Mouse (Mus musculus): ENCODE measurements around the gene Lrrc27. TPM values are rescaled to one million over a fixed set of nuclear protein-coding genes. Genes with fewer than 3 reads are reported as not detected.
A peak's percentile ranks its signal among the peaks of the same experiment; 100 is the strongest.

Lrrc27 gene
- total and polyA plus RNA-seq, 2 experiments = 0.28 to 1.1 TPM

DNA sequence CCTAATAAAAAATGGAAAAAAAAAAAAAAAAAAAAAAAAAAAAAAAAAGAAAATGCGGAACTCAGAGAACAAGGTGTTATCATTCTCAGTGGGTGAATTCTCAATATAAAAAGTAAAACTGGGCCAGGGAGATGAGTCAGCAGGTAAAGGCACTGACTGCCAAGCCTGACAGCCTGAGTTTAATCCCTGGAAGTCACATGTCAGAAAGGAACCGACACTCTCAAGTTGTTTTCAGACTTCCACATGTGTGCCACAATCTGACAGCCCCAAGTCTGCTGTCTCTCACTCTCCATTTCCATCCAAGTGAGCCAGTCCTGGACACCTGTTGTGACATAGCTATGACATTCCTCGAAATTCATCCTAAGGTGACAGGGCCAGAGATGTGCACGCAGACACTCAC is 28.4 kb upstream of the Lrrc27 start:
- Histone ChIP-seq H3K4me3 (ENCODE audit: insufficient read depth, low read depth, low read length) (no peak overlapping the region), H3K4me1 (ENCODE audit: control insufficient read depth, insufficient read depth, low read length) (no peaks in the 10 kb centered on the region), H3K36me3 (ENCODE audit: control insufficient read depth, insufficient read depth, low read length) (no peaks in the 10 kb centered on the region), H3K27ac (replicated peaks; ENCODE audit: insufficient read depth, low read depth, low read length) (no peak overlapping the region), H3K9ac (ENCODE audit: low read depth, low read length) (no peak overlapping the region), H3K27me3 (ENCODE audit: control insufficient read depth, insufficient read depth, low read length) (peaks cover 4% of the 10 kb centered on the region; the same call in 1 of the 2 replicates), H3K79me2 (ENCODE audit: control insufficient read depth, insufficient read depth, low read length) (no peaks in the 10 kb centered on the region)
- TF ChIP-seq POLR2A (IDR thresholded peaks at IDR 0.05; ENCODE audit: extremely low read depth, insufficient read depth, low read length) (no peak), CTCF (IDR thresholded peaks at IDR 0.05; ENCODE audit: low read depth, low read length) (no peak)
- DNase-seq (ENCODE audit: extremely low read depth, low read depth, low spot score) = no peak
- WGBS = 72% methylated on average over 4 of the region's 4 CpGs

DNA sequence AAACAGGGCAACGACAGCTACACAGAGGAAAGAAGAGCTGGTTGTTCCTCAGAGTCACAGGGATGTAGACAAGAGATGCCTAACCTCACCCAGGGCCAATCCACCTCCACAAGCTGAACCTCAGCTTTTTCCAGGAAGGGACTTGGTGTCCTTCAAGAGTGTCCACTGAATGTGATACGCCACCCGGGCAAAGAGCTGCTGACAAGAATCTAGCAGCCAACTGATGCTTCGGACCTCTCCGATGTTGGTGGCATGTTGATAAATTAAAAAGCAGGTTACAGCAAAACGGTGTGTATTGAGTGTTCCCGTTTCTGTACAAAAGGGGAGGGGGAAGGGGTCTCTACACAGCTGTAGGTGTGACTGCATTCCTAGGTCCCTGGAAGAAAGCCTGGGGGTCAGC is 27.9 kb upstream of the Lrrc27 start:
- no peak for DNase-seq (ENCODE audit: extremely low read depth, low read depth, low spot score)
- no peak overlapping the region for H3K9ac ChIP-seq (ENCODE audit: low read depth, low read length)
- H3K36me3 ChIP-seq (ENCODE audit: control insufficient read depth, insufficient read depth, low read length) = no peaks in the 10 kb centered on the region
- H3K27me3 ChIP-seq (ENCODE audit: control insufficient read depth, insufficient read depth, low read length) = peaks cover 4% of the 10 kb centered on the region; the same call in 1 of the 2 replicates
- H3K4me1 ChIP-seq (ENCODE audit: control insufficient read depth, insufficient read depth, low read length) = no peaks in the 10 kb centered on the region
- TF ChIP-seq CTCF (IDR thresholded peaks at IDR 0.05; ENCODE audit: low read depth, low read length) (no peak), POLR2A (IDR thresholded peaks at IDR 0.05; ENCODE audit: extremely low read depth, insufficient read depth, low read length) (no peak)
- no peaks in the 10 kb centered on the region for H3K79me2 ChIP-seq (ENCODE audit: control insufficient read depth, insufficient read depth, low read length)
- WGBS = 85% methylated on average over 7 of the region's 7 CpGs
- H3K4me3 ChIP-seq (ENCODE audit: insufficient read depth, low read depth, low read length) = no peak overlapping the region
- no peak overlapping the region for H3K27ac ChIP-seq (replicated peaks; ENCODE audit: insufficient read depth, low read depth, low read length)

GRCm38 (mm10) chr7:139185971-139186370 is 26.8 kb upstream of the Lrrc27 start:
- H3K79me2 ChIP-seq (ENCODE audit: control insufficient read depth, insufficient read depth, low read length) = no peaks in the 10 kb centered on the region
- H3K27me3 ChIP-seq (ENCODE audit: control insufficient read depth, insufficient read depth, low read length) = peaks cover 4% of the 10 kb centered on the region; the same call in 1 of the 2 replicates

GRCm38 (mm10) chr7:139186436-139186835 is 26.4 kb upstream of the Lrrc27 start:
- TF ChIP-seq POLR2A (IDR thresholded peaks at IDR 0.05; ENCODE audit: extremely low read depth, insufficient read depth, low read length) (no peak), CTCF (IDR thresholded peaks at IDR 0.05; ENCODE audit: low read depth, low read length) (no peak)
- no peak overlapping the region for H3K27ac ChIP-seq (replicated peaks; ENCODE audit: insufficient read depth, low read depth, low read length)
- H3K79me2 ChIP-seq (ENCODE audit: control insufficient read depth, insufficient read depth, low read length) = no peaks in the 10 kb centered on the region
- no peak for DNase-seq (ENCODE audit: extremely low read depth, low read depth, low spot score)
- H3K4me1 ChIP-seq (ENCODE audit: control insufficient read depth, insufficient read depth, low read length) = no peaks in the 10 kb centered on the region
- peaks cover 4% of the 10 kb centered on the region; the same call in 1 of the 2 replicates for H3K27me3 ChIP-seq (ENCODE audit: control insufficient read depth, insufficient read depth, low read length)
- WGBS = 80% methylated on average over 8 of the region's 8 CpGs
- no peak overlapping the region for H3K4me3 ChIP-seq (ENCODE audit: insufficient read depth, low read depth, low read length)
- H3K9ac ChIP-seq (ENCODE audit: low read depth, low read length) = no peak overlapping the region
- H3K36me3 ChIP-seq (ENCODE audit: control insufficient read depth, insufficient read depth, low read length) = no peaks in the 10 kb centered on the region

More at GRCm38 (mm10) chr7:139185971-139186370, 26.8 kb upstream of the Lrrc27 start:
- Histone ChIP-seq H3K4me1 (ENCODE audit: control insufficient read depth, insufficient read depth, low read length) (no peaks in the 10 kb centered on the region), H3K36me3 (ENCODE audit: control insufficient read depth, insufficient read depth, low read length) (no peaks in the 10 kb centered on the region), H3K27ac (replicated peaks; ENCODE audit: insufficient read depth, low read depth, low read length) (no peak overlapping the region), H3K9ac (ENCODE audit: low read depth, low read length) (no peak overlapping the region), H3K4me3 (ENCODE audit: insufficient read depth, low read depth, low read length) (no peak overlapping the region)
- 54% methylated on average over 5 of the region's 5 CpGs for WGBS
- DNase-seq (ENCODE audit: extremely low read depth, low read depth, low spot score) = no peak
- TF ChIP-seq POLR2A (IDR thresholded peaks at IDR 0.05; ENCODE audit: extremely low read depth, insufficient read depth, low read length) = no peak
- no peak for TF ChIP-seq CTCF (IDR thresholded peaks at IDR 0.05; ENCODE audit: low read depth, low read length)

DNA sequence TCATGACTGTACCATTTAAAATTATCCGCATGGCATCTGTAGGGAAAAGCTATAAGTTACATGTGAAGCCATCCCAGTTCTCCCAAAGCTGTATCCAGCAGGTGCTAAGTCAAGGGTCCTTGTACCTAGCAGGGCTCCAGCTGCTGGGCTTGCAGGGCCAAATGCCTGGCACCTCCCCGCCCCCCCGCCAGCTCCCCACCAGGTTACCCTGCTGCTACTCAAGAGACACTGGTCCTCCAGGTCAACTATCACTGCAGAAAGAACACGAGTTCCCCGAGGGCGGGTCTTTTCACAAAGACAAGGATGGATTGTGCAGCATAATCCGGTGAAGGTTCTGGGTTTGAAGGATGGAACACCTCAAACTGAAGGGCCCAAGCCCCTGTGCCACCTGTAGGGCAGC is 25.5 kb upstream of the Lrrc27 start:
- Histone ChIP-seq H3K4me3 (ENCODE audit: insufficient read depth, low read depth, low read length) (no peak overlapping the region), H3K79me2 (ENCODE audit: control insufficient read depth, insufficient read depth, low read length) (no peaks in the 10 kb centered on the region), H3K4me1 (ENCODE audit: control insufficient read depth, insufficient read depth, low read length) (no peaks in the 10 kb centered on the region), H3K9ac (ENCODE audit: low read depth, low read length) (no peak overlapping the region), H3K27me3 (ENCODE audit: control insufficient read depth, insufficient read depth, low read length) (peaks cover 4% of the 10 kb centered on the region; the same call in 1 of the 2 replicates), H3K27ac (replicated peaks; ENCODE audit: insufficient read depth, low read depth, low read length) (no peak overlapping the region), H3K36me3 (ENCODE audit: control insufficient read depth, insufficient read depth, low read length) (no peaks in the 10 kb centered on the region)
- no peak for DNase-seq (ENCODE audit: extremely low read depth, low read depth, low spot score)
- no peak for TF ChIP-seq POLR2A (IDR thresholded peaks at IDR 0.05; ENCODE audit: extremely low read depth, insufficient read depth, low read length)
- no peak for TF ChIP-seq CTCF (IDR thresholded peaks at IDR 0.05; ENCODE audit: low read depth, low read length)
- WGBS = 45% methylated on average over 7 of the region's 7 CpGs

- H3K36me3 ChIP-seq (ENCODE audit: control insufficient read depth, insufficient read depth, low read length) = no peaks in the 10 kb centered on the region
- H3K79me2 ChIP-seq (ENCODE audit: control insufficient read depth, insufficient read depth, low read length) = no peaks in the 10 kb centered on the region
- peak overlapping the region; percentile 42; the same call in 1 of the 2 replicates for H3K4me3 ChIP-seq (ENCODE audit: insufficient read depth, low read depth, low read length)
- WGBS = 2% methylated on average over 91 of the region's 94 CpGs
- H3K27me3 ChIP-seq (ENCODE audit: control insufficient read depth, insufficient read depth, low read length) = no peaks in the 10 kb centered on the region; the same call in 1 of the 2 replicates
- no peaks in the 10 kb centered on the region for H3K4me1 ChIP-seq (ENCODE audit: control insufficient read depth, insufficient read depth, low read length)
- H3K9ac ChIP-seq (ENCODE audit: low read depth, low read length) = peak overlapping the region; percentile 59
- DNase-seq (ENCODE audit: extremely low read depth, low read depth, low spot score) = no peak
- TF ChIP-seq CTCF (IDR thresholded peaks at IDR 0.05; ENCODE audit: low read depth, low read length) (no peak), POLR2A (IDR thresholded peaks at IDR 0.05; ENCODE audit: extremely low read depth, insufficient read depth, low read length) (no peak)
- no peak overlapping the region for H3K27ac ChIP-seq (replicated peaks; ENCODE audit: insufficient read depth, low read depth, low read length)
These were observed 24.8 kb upstream of the Lrrc27 start for GRCm38 (mm10) chr7:139187771-139188633.

Measured in liver, adult 2 months (tissue).